Mouse (Mus musculus) spleen, adult 18-20 months (tissue): Measurements from ENCODE around the gene Sycp3.
"Not testable (repeated sequence)": the region's sequence is repeated elsewhere in the genome, so short reads cannot be mapped to it uniquely, and the experiment has no call there.

Source experiments
- DNase-seq, 2 experiments: peaks; one replicate each; pipeline ENCODE4 v3.0.0; 2022; ENCODE audit warnings: mixed read lengths in 2 of 2

Sycp3 gene

DNA sequence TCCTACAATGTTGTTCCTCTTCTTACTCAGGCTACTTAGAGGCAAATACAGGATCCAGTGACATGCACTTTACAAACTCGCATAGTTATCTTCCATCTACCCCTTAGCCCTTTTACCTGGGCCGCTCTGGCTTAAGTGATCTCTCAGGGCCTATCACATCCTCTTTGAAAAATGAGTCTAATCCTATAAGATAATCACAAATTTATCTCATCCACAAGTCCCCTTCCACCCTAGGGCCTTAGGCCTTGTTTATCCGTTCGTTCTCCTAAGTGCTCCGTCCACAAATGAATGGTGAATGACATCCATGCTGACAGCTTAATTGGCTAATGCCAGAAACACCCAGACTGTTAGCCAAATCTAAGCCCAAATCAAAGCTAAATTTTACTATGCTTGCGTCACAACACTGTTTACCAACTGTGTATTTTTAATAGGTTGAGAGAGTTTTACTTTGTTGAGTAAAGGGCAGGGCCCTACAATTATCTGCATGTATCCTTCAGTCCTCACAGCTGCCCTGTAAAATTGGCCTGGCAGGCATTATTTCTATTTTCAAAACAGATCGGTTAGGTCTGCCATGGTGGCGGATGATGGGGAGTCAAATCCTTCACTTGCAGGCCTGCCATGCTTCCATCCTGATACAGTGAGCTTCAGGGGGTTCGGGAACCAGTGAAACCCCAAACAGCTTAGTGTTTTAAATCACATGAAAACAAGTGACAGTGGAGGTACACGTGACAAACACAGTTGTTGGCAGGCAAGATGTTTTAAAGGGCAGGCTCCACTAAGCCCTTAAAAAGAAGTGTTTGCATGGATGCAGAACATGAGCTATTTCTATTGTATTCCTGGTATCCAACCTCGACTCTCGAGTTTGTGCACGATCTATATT, 42.8 kb downstream of the Sycp3 start:
- no peak for DNase-seq

DNA sequence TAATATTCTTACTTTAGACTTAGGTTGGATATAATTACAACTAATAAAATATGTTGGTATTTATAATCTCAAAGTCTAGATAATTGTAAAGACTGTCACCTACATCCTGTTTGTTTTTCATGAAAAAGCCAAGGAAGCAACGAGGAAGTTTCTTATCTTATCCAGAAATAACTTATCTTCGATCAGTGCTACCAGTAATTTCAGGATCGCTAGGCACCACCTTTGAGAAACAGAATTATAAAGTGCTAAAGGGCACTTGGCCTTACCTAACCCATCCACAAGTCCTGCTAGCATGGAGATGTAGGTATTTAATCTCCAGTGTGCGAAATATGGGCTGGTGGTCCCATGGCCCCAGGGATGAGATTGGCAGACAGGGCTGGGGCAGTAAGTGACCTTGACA, 43.5 kb downstream of the Sycp3 start:
- DNase-seq = no peak

DNA sequence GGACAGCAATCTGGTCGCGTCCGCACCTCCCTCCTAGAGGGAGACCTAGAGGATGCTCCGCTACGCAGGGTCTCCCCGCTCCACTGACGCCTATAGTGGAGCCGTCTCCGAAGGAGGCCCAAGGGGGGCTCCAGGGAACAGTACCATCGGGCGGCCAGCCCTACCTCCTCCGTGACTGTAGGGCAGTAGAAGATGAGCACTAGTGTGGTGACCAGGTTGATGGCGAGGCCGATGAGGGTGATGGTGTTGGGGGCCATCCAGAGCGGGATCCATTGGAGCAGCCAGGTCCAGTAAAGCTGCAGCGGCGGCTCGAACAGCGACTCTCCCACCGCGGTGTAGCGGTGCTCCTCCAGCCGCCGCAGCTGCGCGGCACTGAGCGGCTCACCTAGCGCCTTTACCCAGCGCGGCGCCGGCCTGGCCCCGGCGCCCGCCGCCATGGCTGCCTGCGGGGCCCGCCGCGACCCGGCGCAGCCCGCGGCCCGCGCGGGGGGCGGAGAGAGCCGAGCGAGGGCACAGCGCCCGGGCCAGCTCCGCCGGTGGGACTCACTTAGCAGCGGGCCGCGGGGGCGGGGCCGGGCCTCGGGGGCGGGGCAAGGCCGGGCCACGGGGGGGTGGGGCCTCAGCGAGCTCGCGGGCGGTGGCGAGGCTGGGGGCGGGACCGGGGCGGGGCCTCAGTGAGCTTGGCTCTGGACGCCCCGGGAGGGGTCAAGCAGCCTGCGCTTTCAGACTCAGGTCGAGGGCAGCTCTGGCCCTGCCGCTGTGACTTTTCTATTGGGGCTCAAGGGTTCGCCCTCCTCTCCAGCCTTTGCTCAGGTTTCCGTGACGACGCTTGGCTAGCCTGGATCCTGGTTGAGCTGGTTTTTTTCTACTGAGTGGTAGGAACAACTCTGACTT, 44.3 kb downstream of the Sycp3 start, which contains the start of gene Chpt1:
Gene Chpt1 (minus strand): TSS at position 653 of the 894 bp plus-strand sequence.
- peak; percentile 77 to 86 for DNase-seq

DNA sequence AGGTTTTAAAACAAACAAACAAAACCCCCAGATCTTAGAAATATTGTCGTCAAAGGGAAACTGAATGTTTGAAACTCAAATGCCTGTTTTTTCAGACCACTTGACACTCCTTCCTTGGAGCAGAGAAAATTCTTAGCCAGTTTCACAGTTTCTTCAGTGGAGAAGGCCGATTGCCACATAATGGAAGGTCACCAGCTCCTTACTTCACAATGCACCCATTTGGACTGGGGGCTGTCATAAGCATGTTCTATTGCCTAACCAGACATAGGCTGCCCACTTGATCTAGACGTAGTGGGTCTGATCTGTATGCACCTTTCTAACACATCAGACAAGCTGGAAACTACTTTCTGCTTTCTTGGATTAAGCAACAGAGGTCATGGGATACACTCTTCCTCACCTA, 45.1 kb downstream of the Sycp3 start:
- no peak for DNase-seq

DNA sequence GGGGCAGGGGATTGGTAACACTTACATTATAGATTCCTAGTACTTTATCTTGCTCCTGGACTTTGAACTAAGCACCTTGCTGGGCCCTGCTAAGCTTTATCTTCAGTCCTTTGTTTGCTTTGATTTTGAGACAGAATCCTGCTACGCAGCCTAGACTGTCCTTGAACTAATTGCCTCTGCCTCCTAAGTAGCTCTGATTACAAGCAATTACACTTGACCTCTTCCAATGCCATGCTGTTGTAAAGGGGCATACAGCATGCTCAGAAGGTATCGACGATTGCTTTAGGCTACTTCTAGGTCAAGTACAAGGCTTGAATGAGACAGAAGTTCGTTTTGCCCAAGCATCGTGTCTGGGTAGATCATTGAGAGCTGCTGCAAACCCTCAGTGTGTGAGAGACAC, 45.9 kb downstream of the Sycp3 start:
- DNase-seq = no peak

DNA sequence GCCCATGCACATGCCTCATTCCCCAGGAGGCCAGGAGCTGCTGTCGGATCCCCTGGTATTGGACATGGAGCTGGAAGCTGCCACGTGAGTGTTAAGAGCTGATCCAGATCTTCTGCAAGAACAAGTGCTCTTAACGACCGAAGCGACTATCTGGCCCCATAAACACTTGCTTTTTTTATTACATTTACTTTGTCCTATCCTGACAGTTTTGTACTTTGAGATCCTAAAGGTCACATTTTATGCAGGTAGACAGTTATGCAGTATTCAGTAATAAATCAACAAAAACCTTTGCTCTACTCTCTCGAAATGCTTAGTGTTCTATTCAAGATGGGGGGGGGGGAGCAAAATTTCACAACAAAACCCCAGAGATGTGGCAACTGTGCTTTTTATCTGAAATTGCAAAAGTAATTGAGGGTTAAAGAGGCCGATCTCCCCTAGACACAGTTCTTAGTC, 48.3 kb downstream of the Sycp3 start:
- no peak for DNase-seq

DNA sequence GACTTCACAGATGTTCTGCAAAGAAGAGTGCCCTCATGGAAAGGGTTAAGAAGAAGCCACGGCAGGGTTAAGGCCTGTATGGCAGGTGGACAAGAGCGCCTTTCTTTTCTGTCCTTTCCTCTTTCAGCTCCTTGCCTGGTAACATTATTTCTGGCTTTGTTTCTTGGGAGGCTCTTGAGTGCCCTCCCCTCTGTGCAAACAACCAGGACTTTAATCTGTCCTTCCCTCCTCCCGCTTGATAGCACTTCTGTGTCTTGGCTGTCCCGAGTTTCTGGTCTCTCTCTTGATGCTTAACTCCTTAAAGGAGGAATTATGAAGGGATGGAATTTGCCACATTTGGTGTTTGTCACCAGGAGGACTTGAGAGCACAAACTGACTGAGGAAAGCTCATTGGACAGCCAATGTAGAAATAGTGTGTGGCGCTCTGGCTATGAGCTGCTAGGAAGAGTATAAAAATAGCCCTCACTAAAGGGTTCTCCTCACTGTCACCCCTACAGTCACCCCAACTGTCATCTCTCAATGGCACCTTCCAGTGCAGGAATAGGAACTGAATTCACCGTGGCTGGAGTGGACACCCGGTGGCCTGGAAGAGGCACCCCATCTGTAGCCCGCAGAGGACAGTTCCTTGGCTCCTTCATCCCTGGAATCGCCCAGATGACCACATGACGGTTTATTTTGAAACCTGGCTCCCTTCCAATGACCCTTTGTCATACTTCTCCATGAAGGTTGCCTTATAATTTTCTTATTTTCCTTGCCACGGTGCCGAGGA, 51.3 kb downstream of the Sycp3 start:
- DNase-seq = no peak

DNA sequence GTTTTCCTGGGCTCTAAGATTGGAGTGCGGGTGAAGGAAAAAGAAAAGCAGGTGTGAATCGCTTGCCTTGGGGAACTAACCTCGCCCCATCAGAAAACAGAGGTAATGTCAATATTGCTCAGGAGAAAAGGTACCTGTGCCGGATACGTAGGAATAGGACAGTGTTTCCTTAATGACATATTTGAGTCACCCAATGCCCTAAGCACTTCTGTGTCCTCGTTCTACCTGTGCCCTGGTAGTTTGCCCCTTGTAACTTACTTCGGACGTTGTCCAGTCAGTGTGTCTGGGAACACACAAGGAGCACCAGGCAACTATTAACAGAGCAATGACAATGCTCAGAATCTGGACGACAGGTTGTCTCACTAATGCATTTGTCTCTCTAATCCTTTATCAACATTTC, 52.0 kb downstream of the Sycp3 start:
- no peak for DNase-seq

DNA sequence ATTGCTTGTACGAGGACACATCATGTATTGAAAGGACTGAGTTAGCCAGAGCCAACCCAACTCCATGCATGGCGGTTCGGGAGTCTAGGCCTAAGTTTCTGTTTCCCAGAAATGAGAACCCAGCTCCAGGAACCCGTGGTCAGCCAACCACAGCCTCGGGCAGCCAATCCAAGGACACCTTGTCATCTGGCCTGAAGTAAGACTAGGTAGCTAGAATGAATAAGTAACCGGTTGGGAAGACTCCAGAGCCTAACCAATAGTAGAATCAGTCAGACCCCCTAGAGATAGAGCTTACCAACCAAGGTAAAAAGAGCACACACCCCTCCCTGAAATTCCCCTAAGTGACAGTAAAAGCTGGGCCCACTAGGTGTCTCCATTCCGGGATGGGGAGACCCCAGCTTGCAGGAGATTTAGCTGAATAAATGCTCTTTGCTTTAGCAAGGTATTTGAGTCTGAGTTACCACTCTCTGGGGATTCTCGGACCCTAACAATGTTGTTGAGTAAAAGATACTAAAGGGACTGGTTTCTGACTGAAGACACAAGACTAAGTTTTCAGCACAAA, 54.3 kb downstream of the Sycp3 start:
- no peak for DNase-seq

DNA sequence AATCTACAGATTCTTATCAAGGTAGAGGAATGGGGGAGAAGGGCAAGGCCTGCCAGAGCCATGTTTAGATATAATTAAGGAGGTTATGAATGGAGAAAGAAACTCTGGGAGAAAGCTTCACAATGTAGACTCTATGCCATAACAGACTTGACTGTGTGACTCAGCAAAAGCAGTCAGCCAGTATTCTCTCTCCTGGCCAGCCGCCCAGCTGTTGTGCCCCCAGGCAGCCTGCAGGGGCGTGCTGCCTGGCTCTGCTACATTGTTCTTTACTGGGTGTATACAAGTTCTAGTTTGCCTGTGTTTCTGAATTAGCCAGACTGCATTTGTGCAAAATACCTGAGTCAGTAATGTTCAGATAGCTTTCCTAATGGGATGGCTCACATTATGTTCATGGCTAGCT, 55.1 kb downstream of the Sycp3 start:
- DNase-seq = no peak

DNA sequence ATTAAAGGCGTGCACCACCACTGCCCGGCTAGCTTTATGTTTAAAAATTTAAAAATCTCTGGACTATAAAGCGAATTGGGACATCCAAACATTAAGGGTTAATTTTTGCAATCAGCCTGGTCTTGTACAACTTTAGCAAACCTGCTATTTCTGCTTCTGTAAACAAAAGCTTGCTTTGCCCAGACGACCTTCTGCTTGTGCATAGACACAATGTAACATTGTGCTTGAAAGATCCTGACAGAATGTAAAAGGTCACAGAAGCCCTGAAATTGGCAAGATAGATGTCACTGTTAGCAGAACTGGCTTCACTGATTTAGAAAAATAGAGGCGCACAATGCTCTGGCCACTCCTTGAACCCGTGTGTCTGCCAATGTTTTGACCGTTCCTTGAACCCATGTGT, 55.7 kb downstream of the Sycp3 start:
- DNase-seq = not testable (repeated sequence)

DNA sequence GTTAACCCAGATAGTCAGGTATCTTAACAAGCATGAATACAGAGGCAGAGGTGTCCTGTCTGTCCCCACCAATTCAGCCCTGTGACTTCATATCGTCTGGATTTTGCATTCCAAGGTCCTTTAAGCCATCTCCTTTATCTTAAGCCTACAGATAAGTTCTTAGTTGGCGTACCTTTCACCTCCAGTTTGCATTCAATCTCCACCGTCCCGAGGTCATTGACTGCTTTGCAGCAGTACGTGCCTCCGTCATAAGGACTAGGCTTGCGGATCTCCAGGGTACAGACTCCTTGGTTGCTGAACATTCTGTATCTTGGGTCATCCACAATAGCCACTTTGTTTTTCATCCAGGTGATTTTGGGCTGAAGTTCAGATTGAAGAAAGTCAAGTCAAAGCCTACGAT, 63.4 kb downstream of the Sycp3 start:
- DNase-seq = no peak
